Mouse (Mus musculus): ENCODE data around the gene Olfr820.
"Not testable (repeated sequence)": the region's sequence is repeated elsewhere in the genome, so short reads cannot be mapped to it uniquely, and the experiment has no call there.

Olfr820 gene

GRCm38 (mm10) chr10:130012321-130012720 is at the start of gene Olfr820:
Gene Olfr820 (plus strand): TSS chr10:130012621.
- DNase-seq (ENCODE audit: low read depth, low spot score) = no peak

DNA sequence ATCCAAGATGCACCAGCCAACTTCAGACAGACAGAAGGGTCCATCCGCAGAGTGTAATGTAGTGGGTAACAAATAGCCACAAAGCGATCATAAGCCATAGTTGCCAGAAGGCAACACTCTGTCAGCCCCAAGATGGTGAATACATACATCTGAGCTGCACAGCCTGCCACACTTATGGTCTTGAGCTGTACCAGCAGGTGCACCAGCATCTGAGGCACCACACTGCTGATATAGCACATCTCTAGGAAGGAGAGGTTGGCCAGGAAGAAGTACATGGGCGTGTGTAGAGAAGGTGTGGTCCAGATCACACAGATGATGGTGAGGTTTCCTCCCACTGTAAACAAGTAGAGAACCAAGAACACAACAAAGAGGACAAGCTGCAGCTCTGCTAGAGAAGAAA is 46.2 kb upstream of the Olfr820 start:
- not testable (repeated sequence) for DNase-seq (ENCODE audit: low read depth, low spot score)

GRCm38 (mm10) chr10:129967166-129967565 is 45.3 kb upstream of the Olfr820 start, which contains the start of gene Olfr819:
Gene Olfr819 (minus strand): TSS chr10:129967266.
- not testable (repeated sequence) for DNase-seq (ENCODE audit: low read depth, low spot score)

- DNase-seq (ENCODE audit: low read depth, low spot score) = not testable (repeated sequence)
Observed at GRCm38 (mm10) chr10:129972994-129973393, 39.4 kb upstream of the Olfr820 start.

DNA sequence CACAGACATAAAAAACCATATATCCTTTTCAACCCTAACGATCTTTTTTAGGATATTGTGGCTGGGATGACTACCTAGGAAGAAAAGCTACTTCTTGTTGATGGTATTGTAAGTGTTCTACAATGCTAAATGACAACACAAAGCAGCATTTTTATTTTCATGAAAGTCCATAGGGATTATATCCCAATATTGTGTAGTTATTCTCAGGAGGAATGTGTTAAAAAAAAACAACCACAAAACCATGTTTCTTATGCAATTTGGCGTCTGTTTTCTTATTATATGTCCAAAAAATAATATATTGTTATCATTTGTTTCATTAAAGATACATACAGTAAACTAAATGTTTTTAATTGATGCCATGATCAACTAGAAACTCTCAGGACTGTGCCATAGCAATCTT is 36.4 kb upstream of the Olfr820 start, which contains the start of gene Olfr247:
Gene Olfr247, minus strand, starts transcription at position 101 of the 400 bp plus-strand sequence.
- DNase-seq (ENCODE audit: low read depth, low spot score) = not testable (repeated sequence)

DNA sequence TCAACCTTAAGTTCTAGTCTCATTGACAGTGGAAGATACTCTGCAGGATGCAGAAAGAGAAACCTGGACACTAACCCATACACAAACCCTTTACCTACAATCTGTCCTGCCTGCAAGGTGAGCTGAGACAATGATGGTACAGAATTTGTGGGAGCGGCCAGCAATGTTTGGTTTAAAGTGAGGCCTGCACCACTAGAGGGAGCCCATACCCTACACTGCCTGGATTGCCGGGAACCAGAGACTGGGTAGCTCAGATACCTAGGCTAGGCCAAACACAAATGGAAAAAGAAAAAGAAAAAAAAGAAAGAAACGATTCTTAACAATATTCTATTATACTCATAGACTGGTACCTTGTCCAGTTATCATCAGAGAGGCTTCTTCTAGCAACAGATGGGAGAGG is 30.6 kb upstream of the Olfr820 start:
- DNase-seq (ENCODE audit: low read depth, low spot score) = not testable (repeated sequence)

DNA sequence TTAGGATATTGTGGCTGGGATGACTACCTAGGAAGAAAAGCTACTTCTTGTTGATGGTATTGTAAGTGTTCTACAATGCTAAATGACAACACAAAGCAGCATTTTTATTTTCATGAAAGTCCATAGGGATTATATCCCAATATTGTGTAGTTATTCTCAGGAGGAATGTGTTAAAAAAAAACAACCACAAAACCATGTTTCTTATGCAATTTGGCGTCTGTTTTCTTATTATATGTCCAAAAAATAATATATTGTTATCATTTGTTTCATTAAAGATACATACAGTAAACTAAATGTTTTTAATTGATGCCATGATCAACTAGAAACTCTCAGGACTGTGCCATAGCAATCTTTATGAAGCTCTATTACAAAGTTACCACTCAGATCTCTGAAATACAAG is 27.5 kb upstream of the Olfr820 start, which contains the start of gene Gm10310:
Gene Gm10310, minus strand, starts transcription at position 101 of the 400 bp plus-strand sequence.
- DNase-seq (ENCODE audit: low read depth, low spot score) = not testable (repeated sequence)

DNA sequence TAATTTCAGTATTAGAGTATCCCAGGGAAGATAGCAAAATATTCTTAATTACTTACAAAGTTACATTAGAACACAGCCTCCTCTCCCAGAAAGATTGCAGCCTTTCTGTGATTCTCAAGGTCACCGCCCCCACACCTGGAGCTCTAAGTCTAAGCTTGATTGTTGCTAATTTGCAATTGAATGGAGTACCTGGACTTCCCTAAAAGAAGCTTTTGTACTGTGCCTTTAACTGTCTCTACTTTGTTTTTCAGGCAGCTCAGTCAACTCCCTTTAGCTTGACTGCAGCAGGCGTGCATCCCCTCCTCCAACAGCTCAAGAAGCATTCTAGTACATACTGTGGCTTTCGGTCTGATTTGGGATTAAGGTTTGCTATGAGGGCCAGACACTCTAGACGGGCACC is 8.3 kb upstream of the Olfr820 start:
- DNase-seq (ENCODE audit: low read depth, low spot score) = not testable (repeated sequence)

- DNase-seq (ENCODE audit: low read depth, low spot score) = not testable (repeated sequence)
Observed at GRCm38 (mm10) chr10:130005366-130005765, 7.1 kb upstream of the Olfr820 start.

GRCm38 (mm10) chr10:130030048-130030447 is 17.6 kb downstream of the Olfr820 start, which contains the start of gene Olfr821:
Gene Olfr821 (plus strand): TSS chr10:130030348.
- no peak for DNase-seq (ENCODE audit: low read depth, low spot score)

- DNase-seq (ENCODE audit: low read depth, low spot score) = no peak
Observed at GRCm38 (mm10) chr10:130037096-130037495, 24.7 kb downstream of the Olfr820 start.

Data from brain, embryonic 18.5 days (tissue).